Mouse (Mus musculus) kidney, adult 2 months (tissue): ENCODE measurements around the gene Nek5.

Source experiments
- CTCF ChIP-seq: fragments of 200-500 bp; conservative IDR thresholded peaks from 2 replicates; pipeline ENCODE4 v1.5.1; 2011; ENCODE audit warnings: low read depth, mild to moderate bottlenecking, control low read depth, low read length, moderate library complexity, mixed read lengths; ENCODE audit not compliant: insufficient read depth, insufficient read length
- POLR2A ChIP-seq: fragments of 200-500 bp; IDR thresholded peaks from one replicate; pipeline ENCODE4 v1.6.1; 2011; ENCODE audit warnings: low read depth, low read length, control low read depth

GRCm38 (mm10) chr8:22061126-22061525 lies 63.7 kb downstream of the Nek5 start:
- TF ChIP-seq CTCF = no peak
- TF ChIP-seq POLR2A = no peak
